Mouse (Mus musculus) olfactory bulb, adult 2 months (tissue): ENCODE measurements at regions not wholly inside any gene's neighbourhood (a gene's known extent, or its start where the extent isn't known, plus 50 kb on each side); places are given as distances from the start of the nearest gene placed in this dataset.

Source experiments
- CTCF ChIP-seq: fragments of 200-500 bp; IDR thresholded peaks from 2 replicates; pipeline ENCODE4 v1.5.1; 2012; ENCODE audit warnings: low read depth, mild to moderate bottlenecking, low read length, moderate library complexity; ENCODE audit not compliant: insufficient read depth
- POLR2A ChIP-seq: fragments of 200-500 bp; IDR thresholded peaks from 2 replicates; pipeline ENCODE4 v1.6.1; 2012; ENCODE audit warnings: mild to moderate bottlenecking, low read depth, low read length, moderate library complexity; ENCODE audit not compliant: insufficient read depth

DNA sequence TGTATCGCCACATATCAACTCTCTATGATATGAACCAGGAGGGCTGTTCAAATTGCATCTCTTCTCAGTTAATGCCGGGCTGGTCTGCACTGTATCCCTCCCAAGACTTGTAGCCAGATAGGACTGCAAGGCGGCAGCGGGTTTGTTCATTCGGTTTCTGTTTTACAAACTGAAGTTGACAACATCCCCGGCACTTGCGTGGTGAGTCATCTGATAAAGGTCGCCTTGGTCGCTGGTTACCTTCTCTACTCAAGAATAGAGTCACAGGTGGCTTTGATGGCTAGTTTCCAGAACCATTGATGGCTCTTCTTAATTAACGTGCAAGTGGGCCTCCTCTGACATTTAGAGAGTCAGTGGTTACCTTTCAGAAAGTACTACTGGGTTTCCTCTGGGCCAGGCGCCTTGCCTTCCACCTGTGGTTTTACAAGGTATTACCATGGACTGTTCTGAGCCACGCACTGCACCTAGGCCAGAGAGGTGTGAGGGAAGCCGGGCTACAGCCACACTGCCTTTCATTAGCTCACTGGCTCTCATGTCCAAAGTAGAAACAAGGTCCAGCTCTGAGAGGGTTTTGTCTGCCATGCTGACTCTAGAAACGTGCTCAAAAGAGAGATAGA, 1266.9 kb upstream of the A1bg start:
- TF ChIP-seq CTCF (no peak), POLR2A (no peak)
